Mouse (Mus musculus): ENCODE results near the gene Slc22a13.

DNA sequence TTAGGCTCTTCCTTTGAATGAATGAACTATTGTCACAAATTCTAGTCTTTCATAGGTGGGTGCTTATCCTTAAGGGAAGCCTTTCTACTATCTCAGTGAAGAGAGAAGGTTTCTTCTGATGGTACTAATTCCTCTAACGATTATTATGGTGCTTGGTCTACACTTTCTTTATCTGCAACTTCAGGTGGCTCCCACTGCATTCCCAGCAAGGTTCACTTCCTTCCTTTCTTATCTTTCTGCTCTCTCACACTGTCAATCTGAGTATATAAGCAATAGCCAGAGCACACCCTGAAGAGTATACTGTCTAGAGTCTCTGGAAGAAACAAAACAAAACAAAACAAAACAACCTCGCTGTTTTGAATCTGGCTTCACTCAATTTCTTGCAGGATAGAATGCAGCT is 10.8 kb upstream of the Slc22a13 start:
- TF ChIP-seq POLR2A (IDR thresholded peaks at IDR 0.05; ENCODE audit: borderline replicate concordance, insufficient read depth, low read length): no peak
- TF ChIP-seq CTCF (IDR thresholded peaks at IDR 0.05; ENCODE audit: borderline replicate concordance, insufficient read depth, low read depth, low read length): no peak

Measured in cerebellum, adult 2 months (tissue).